Mouse (Mus musculus) liver, embryonic 14.5 days (tissue): ENCODE results near the gene Plpp4.

Experiments
- CTCF ChIP-seq: IDR thresholded peaks from 2 replicates; pipeline ENCODE4 v1.5.1; 2016; ENCODE audit warnings: antibody characterized with exemption, low read depth, control low read depth
- EP300 ChIP-seq: IDR thresholded peaks from 2 replicates; pipeline ENCODE4 v1.6.1; 2016; ENCODE audit warnings: antibody characterized with exemption, low read depth

- TF ChIP-seq CTCF (no peak), EP300 (no peak)
These were observed 46.5 kb downstream of the Plpp4 start for GRCm38 (mm10) chr7:129303356-129303755.
